ENCODE assay signal across 8 mouse cellular contexts in the genomic region with DNA sequence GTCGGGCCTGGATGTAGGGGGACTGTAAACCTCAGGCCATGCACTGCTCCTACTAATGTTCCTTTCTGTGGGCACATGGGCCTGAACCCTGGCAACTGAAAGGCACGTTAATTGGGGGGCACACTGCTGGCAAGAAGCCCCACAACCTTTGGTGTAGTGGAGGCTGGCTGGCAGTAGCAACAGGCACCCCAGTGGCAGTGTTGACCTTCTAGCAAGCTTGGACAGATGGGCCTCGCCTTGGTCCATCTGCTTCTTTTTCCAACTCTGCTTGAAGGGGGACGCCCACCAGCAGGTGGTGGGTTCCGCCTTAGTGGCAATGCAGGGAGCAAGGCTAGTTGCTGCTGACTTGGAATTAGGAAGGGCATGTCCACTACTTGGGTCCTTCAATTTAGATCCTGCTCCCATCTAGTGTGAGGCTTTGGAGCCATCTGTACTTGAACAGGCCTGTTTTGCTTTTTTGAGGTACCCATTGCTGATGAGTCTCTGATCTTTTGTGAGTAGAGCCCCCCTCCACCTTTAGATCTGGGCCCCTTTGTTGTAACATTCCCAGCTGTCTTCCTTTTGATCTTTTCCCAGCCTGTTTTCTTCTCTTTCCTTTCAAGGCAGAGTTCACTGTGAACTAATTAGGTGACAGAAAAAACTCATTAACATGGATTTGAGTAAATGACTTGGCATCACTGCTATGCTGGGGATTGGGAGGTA. TPM values are rescaled to one million over a fixed set of nuclear protein-coding genes. Genes with fewer than 3 reads are reported as not detected.
DNase-seq lines count a peak whose midpoint lies in the region; ATAC-seq and TF ChIP-seq lines count a peak whose summit lies in the region.

No protein-coding gene starts in this region.

- no peaks in the 10 kb centered on the region for H3K9me3 ChIP-seq in heart, embryonic 15.5 days (replicated peaks)
- no peaks in the 10 kb centered on the region for H3K9me3 ChIP-seq in ES-Bruce4 (replicated peaks; ENCODE audit: control insufficient read depth, insufficient read depth, low read length, poor library complexity, severe bottlenecking)
- no peaks in the 10 kb centered on the region for H3K9me3 ChIP-seq in limb, embryonic 10.5 days (replicated peaks)

- peak overlapping the region; percentile 84 for H3K4me2 ChIP-seq in heart, embryonic 15.5 days

- TF ChIP-seq CTCF in ES-Bruce4 (IDR thresholded peaks at IDR 0.05; ENCODE audit: low read depth, low read length), result no peak

- H3K27ac ChIP-seq in heart, embryonic 15.5 days, result peak overlapping the region; percentile 95
- no peak overlapping the region for H3K27ac ChIP-seq in ES-Bruce4 (ENCODE audit: insufficient read depth, low read length)
- peak overlapping the region; percentile 97 for H3K27ac ChIP-seq in limb, embryonic 10.5 days

- intact Hi-C loops in heart, postnatal 25 days (cut with DNase I), result loop anchor here (5.0 kb wide), 1 partner anchor 124 kb away; a partner anchor contains a TSS

- ATAC-seq in heart, embryonic 15.5 days (replicated peaks; ENCODE audit: insufficient number of reproducible peaks, insufficient read depth, low FRiP score, low read depth), result no peak

- H3K36me3 ChIP-seq in heart, embryonic 15.5 days, result no peaks in the 10 kb centered on the region
- H3K36me3 ChIP-seq in ES-Bruce4 (ENCODE audit: control insufficient read depth, insufficient read depth, low read length, poor library complexity, severe bottlenecking), result no peaks in the 10 kb centered on the region
- peaks cover 39% of the 10 kb centered on the region for H3K36me3 ChIP-seq in limb, embryonic 10.5 days

- peak overlapping the region; percentile 86 for H3K9ac ChIP-seq in heart, embryonic 15.5 days
- peak overlapping the region; percentile 95 for H3K9ac ChIP-seq in ES-Bruce4 (ENCODE audit: low read depth, poor library complexity, severe bottlenecking)

- no peaks in the 10 kb centered on the region for H3K27me3 ChIP-seq in heart, embryonic 15.5 days
- H3K27me3 ChIP-seq in ES-Bruce4 (ENCODE audit: control insufficient read depth, insufficient read depth, low read length, poor library complexity, severe bottlenecking), result no peaks in the 10 kb centered on the region
- H3K27me3 ChIP-seq in limb, embryonic 10.5 days (ENCODE audit: low read depth, poor library complexity, severe bottlenecking), result no peaks in the 10 kb centered on the region; the same call in 1 of the 2 replicates

- 25% methylated on average over 5 of the region's 5 CpGs for WGBS in heart, embryonic 15.5 days
- WGBS in limb, embryonic 10.5 days, result 4% methylated on average over 5 of the region's 5 CpGs

- peak overlapping the region; percentile 65 for H3K4me3 ChIP-seq in heart, embryonic 15.5 days
- H3K4me3 ChIP-seq in ES-Bruce4 (ENCODE audit: low read depth, low read length), result peak overlapping the region; percentile 79
- peak overlapping the region; percentile 86 for H3K4me3 ChIP-seq in limb, embryonic 10.5 days

- peaks cover 41% of the 10 kb centered on the region for H3K4me1 ChIP-seq in heart, embryonic 15.5 days (replicated peaks)
- peaks cover 6% of the 10 kb centered on the region for H3K4me1 ChIP-seq in ES-Bruce4 (ENCODE audit: control insufficient read depth, insufficient read depth, low read length)
- H3K4me1 ChIP-seq in limb, embryonic 10.5 days, result peaks cover 49% of the 10 kb centered on the region

- no peak for DNase-seq in heart, postnatal 25 days (ENCODE audit: low spot score)
- DNase-seq in embryo, embryonic 11 days, result peak; percentile 42
- no peak for DNase-seq in limb, embryonic 10.5 days (ENCODE audit: low spot score)
- peak; percentile 68 for DNase-seq in retina, embryonic 14.5 days (ENCODE audit: low spot score)
- no peak for DNase-seq in adrenal gland, postnatal 10 days
- no peak for DNase-seq in spleen, postnatal 10 days (ENCODE audit: low spot score in 2 of 2)

- TF ChIP-seq EP300 in ES-Bruce4 (IDR thresholded peaks at IDR 0.05; ENCODE audit: insufficient read depth, low read depth, low read length), result no peak

- no peak for TF ChIP-seq POLR2A in ES-Bruce4 (IDR thresholded peaks at IDR 0.05; ENCODE audit: insufficient read depth, low read length)

RNA-seq across cellular contexts. Expression of a gene that starts 1.5 kb away (rescaled TPM):
- 27.9 and 35.7 TPM in 2 replicates for polyA plus RNA-seq in heart, embryonic 15.5 days (2015; fragmentation: Nextera tagmentation; extraction: Ambion mirVana)
- total RNA-seq in heart, postnatal 25 days (2021), result 10 to 100 TPM; 80.4 to 80.7 TPM
- 76.8 and 79.9 TPM in 2 replicates for polyA plus RNA-seq in ES-Bruce4 (2011; ENCODE audit: insufficient read depth, insufficient read length, low read depth, missing spikeins)
- polyA plus RNA-seq in limb, embryonic 10.5 days (2016; fragmentation: Nextera tagmentation; extraction: Ambion mirVana), result 39.8 and 42.7 TPM in 2 replicates
- 10 to 100 TPM; 67.6 to 72.2 TPM for total RNA-seq in adrenal gland, postnatal 10 days (2021)

RNA-seq across cellular contexts. Expression of a gene that starts 5.8 kb away (rescaled TPM):
- polyA plus RNA-seq in heart, embryonic 15.5 days (2015; fragmentation: Nextera tagmentation; extraction: Ambion mirVana), result 17.0 and 20.0 TPM in 2 replicates
- 10 to 100 TPM in 1 of 2 experiments, 1 to 10 TPM in 1; 9.1 to 12.0 TPM for total RNA-seq in heart, postnatal 25 days (2021)
- 4.8 and 7.7 TPM in 2 replicates for polyA plus RNA-seq in ES-Bruce4 (2011; ENCODE audit: insufficient read depth, insufficient read length, low read depth, missing spikeins)
- polyA plus RNA-seq in limb, embryonic 10.5 days (2016; fragmentation: Nextera tagmentation; extraction: Ambion mirVana), result 22.1 and 24.2 TPM in 2 replicates
- 10 to 100 TPM in 1 of 2 experiments, 1 to 10 TPM in 1; 9.1 to 10.5 TPM for total RNA-seq in adrenal gland, postnatal 10 days (2021)

RNA-seq across cellular contexts. Expression of a gene that starts 8.3 kb away (rescaled TPM):
- 173 and 188 TPM in 2 replicates for polyA plus RNA-seq in heart, embryonic 15.5 days (2015; fragmentation: Nextera tagmentation; extraction: Ambion mirVana)
- 100 to 1,000 TPM; 275 to 314 TPM for total RNA-seq in heart, postnatal 25 days (2021)
- 51.6 and 59.8 TPM in 2 replicates for polyA plus RNA-seq in ES-Bruce4 (2011; ENCODE audit: insufficient read depth, insufficient read length, low read depth, missing spikeins)
- 101 and 118 TPM in 2 replicates for polyA plus RNA-seq in limb, embryonic 10.5 days (2016; fragmentation: Nextera tagmentation; extraction: Ambion mirVana)
- 100 to 1,000 TPM; 129 to 172 TPM for total RNA-seq in adrenal gland, postnatal 10 days (2021)

RNA-seq across cellular contexts. Expression of a gene that starts 29.8 kb away (rescaled TPM):
- 25.6 and 30.6 TPM in 2 replicates for polyA plus RNA-seq in heart, embryonic 15.5 days (2015; fragmentation: Nextera tagmentation; extraction: Ambion mirVana)
- total RNA-seq in heart, postnatal 25 days (2021), result 10 to 100 TPM; 29.7 to 31.3 TPM
- 11.3 and 12.6 TPM in 2 replicates for polyA plus RNA-seq in ES-Bruce4 (2011; ENCODE audit: insufficient read depth, insufficient read length, low read depth, missing spikeins)
- 33.7 and 43.9 TPM in 2 replicates for polyA plus RNA-seq in limb, embryonic 10.5 days (2016; fragmentation: Nextera tagmentation; extraction: Ambion mirVana)
- 10 to 100 TPM; 58.7 to 60.9 TPM for total RNA-seq in adrenal gland, postnatal 10 days (2021)

RNA-seq across cellular contexts. Expression of a gene that starts 30.1 kb away (rescaled TPM):
- 27.5 and 32.5 TPM in 2 replicates for polyA plus RNA-seq in heart, embryonic 15.5 days (2015; fragmentation: Nextera tagmentation; extraction: Ambion mirVana)
- total RNA-seq in heart, postnatal 25 days (2021), result 10 to 100 TPM; 19.2 to 22.8 TPM
- polyA plus RNA-seq in ES-Bruce4 (2011; ENCODE audit: insufficient read depth, insufficient read length, low read depth, missing spikeins), result 30.9 and 34.0 TPM in 2 replicates
- 37.2 and 48.5 TPM in 2 replicates for polyA plus RNA-seq in limb, embryonic 10.5 days (2016; fragmentation: Nextera tagmentation; extraction: Ambion mirVana)
- total RNA-seq in adrenal gland, postnatal 10 days (2021), result 10 to 100 TPM; 37.9 to 41.3 TPM

Comparison
In these comparisons a context has a peak if more than half of its experiments do, and no peak if none do; other contexts are left out.
1. DNase-seq: peak in embryo, embryonic 11 days (single experiment) and retina, embryonic 14.5 days (single experiment); none in heart, postnatal 25 days (single experiment), limb, embryonic 10.5 days (single experiment), adrenal gland, postnatal 10 days (single experiment) and spleen, postnatal 10 days (0 of 2).
2. Peak in every context shown above with its lines, with median percentiles within 50 percentile points of each other: H3K4me3 ChIP-seq.